Mouse (Mus musculus) CH12.LX (cell line): ENCODE data around the gene Aox1. TPM values are rescaled to one million over a fixed set of nuclear protein-coding genes. Genes with fewer than 3 reads are reported as not detected.
A peak's percentile ranks its signal among the peaks of the same experiment; 100 is the strongest.

Experiments
- DNase-seq: peaks from one replicate; pipeline ENCODE4 v3.0.0-alpha.2; 2013; ENCODE audit errors: extremely low read depth
- H3K27ac ChIP-seq: 2 replicates; pipeline ENCODE4 v1.5.1; 2012; ENCODE audit warnings: low read depth, mild to moderate bottlenecking, control low read depth, moderate library complexity; ENCODE audit not compliant: insufficient read depth
- H3K27me3 ChIP-seq: replicated peaks from 2 replicates; pipeline ENCODE3; 2012; ENCODE audit warnings: inconsistent platforms
- H3K36me3 ChIP-seq, 2 experiments: replicated peaks in 1 of 2; 2 replicates each; pipeline versions ENCODE3 to v1.6.1; 2012; ENCODE audit warnings: inconsistent platforms in 1 of 2, low read length in 1 of 2, mild to moderate bottlenecking in 1 of 2, mixed read lengths in 1 of 2, moderate library complexity in 1 of 2; ENCODE audit not compliant: control insufficient read depth in 1 of 2, insufficient read depth in 1 of 2
- H3K4me1 ChIP-seq, 2 experiments: 2 replicates each; pipeline ENCODE4 v1.6.1; 2012; ENCODE audit warnings: inconsistent platforms in 1 of 2, moderate library complexity in 1 of 2; ENCODE audit not compliant: insufficient read depth in 2 of 2, control insufficient read depth in 1 of 2
- H3K4me2 ChIP-seq: 2 replicates; pipeline ENCODE4 v1.6.1; 2012; ENCODE audit warnings: low read depth, mild to moderate bottlenecking, control low read depth; ENCODE audit not compliant: poor library complexity, insufficient read depth, severe bottlenecking
- H3K4me3 ChIP-seq, 3 experiments: fragments of 150-350 bp in 1 of 3; sonication (generic) in 1 of 3; replicated peaks in 1 of 3; 2 replicates each; pipeline versions ENCODE3 to v1.5.1; 2011 to 2012; ENCODE audit warnings: low read depth in 2 of 3, low read length in 2 of 3, mild to moderate bottlenecking in 2 of 3, moderate library complexity in 2 of 3, control low read depth in 1 of 3, improper control_type of control experiment in 1 of 3, inconsistent platforms in 1 of 3, mixed read lengths in 1 of 3; ENCODE audit not compliant: poor library complexity in 1 of 3
- H3K79me2 ChIP-seq: replicated peaks from 2 replicates; pipeline ENCODE4 v1.6.1; 2012; ENCODE audit warnings: mild to moderate bottlenecking, moderate library complexity; ENCODE audit not compliant: control insufficient read depth, poor library complexity, insufficient read depth, severe bottlenecking; ENCODE audit errors: extremely low read depth
- H3K9ac ChIP-seq: 2 replicates; pipeline ENCODE4 v1.6.1; 2012; ENCODE audit warnings: low read depth, mild to moderate bottlenecking, control low read depth, moderate library complexity; ENCODE audit not compliant: insufficient read depth
- H3K9me3 ChIP-seq: replicated peaks from 2 replicates; pipeline ENCODE3; 2012; ENCODE audit warnings: low read length, inconsistent platforms, mixed read lengths
- BHLHE40 ChIP-seq: IDR thresholded peaks from 2 replicates; pipeline ENCODE4 v1.6.1; 2011; ENCODE audit warnings: mild to moderate bottlenecking, low read depth, low read length, improper control_type of control experiment
- CHD1 ChIP-seq: IDR thresholded peaks from 2 replicates; pipeline ENCODE4 v1.6.1; 2012; ENCODE audit warnings: low read depth, low read length, improper control_type of control experiment, inconsistent platforms
- ELF1 ChIP-seq: IDR thresholded peaks from 2 replicates; pipeline ENCODE4 v1.6.1; 2014; ENCODE audit warnings: low read depth, mild to moderate bottlenecking, inconsistent platforms, low read length, improper control_type of control experiment
- EP300 ChIP-seq: IDR thresholded peaks from 2 replicates; pipeline ENCODE4 v1.6.1; 2011; ENCODE audit warnings: low read length, improper control_type of control experiment
- GABPA ChIP-seq: IDR thresholded peaks from 2 replicates; pipeline ENCODE4 v1.6.1; 2012; ENCODE audit warnings: low read depth, low read length, improper control_type of control experiment, inconsistent platforms; ENCODE audit not compliant: insufficient replicate concordance
- HCFC1 ChIP-seq: IDR thresholded peaks from 2 replicates; pipeline ENCODE4 v1.6.1; 2012; ENCODE audit warnings: low read depth, mild to moderate bottlenecking, inconsistent platforms, low read length, improper control_type of control experiment
- JUN ChIP-seq: IDR thresholded peaks from 2 replicates; pipeline ENCODE4 v1.6.1; 2011; ENCODE audit warnings: low read depth, mild to moderate bottlenecking, low read length, improper control_type of control experiment, moderate library complexity; ENCODE audit not compliant: insufficient read depth
- JUND ChIP-seq: conservative IDR thresholded peaks from 2 replicates; pipeline ENCODE4 v1.6.1; 2011; ENCODE audit warnings: low read depth, low read length, improper control_type of control experiment
- KAT2A ChIP-seq: IDR thresholded peaks from 2 replicates; pipeline ENCODE4 v1.6.1; 2012; ENCODE audit warnings: low read length, improper control_type of control experiment, inconsistent platforms; ENCODE audit not compliant: insufficient replicate concordance
- MYC ChIP-seq: IDR thresholded peaks from 2 replicates; pipeline ENCODE4 v1.6.1; 2011; ENCODE audit warnings: low read depth, mild to moderate bottlenecking, improper control_type of control experiment, low read length
- NELFE ChIP-seq: IDR thresholded peaks from 2 replicates; pipeline ENCODE4 v1.6.1; 2011; ENCODE audit warnings: low read depth, low read length, improper control_type of control experiment
- POLR2A ChIP-seq: IDR thresholded peaks from 2 replicates; pipeline ENCODE4 v1.6.1; 2011; ENCODE audit warnings: low read depth, mild to moderate bottlenecking, improper control_type of control experiment, low read length
- RAD21 ChIP-seq: IDR thresholded peaks from 2 replicates; pipeline ENCODE4 v1.6.1; 2011; ENCODE audit warnings: low read depth, mild to moderate bottlenecking, low read length, improper control_type of control experiment, moderate library complexity
- RCOR1 ChIP-seq: conservative IDR thresholded peaks from 2 replicates; pipeline ENCODE4 v1.6.1; 2012; ENCODE audit warnings: low read depth, mild to moderate bottlenecking, inconsistent platforms, low read length, improper control_type of control experiment
- SMC3 ChIP-seq: IDR thresholded peaks from 2 replicates; pipeline ENCODE4 v1.6.1; 2011; ENCODE audit warnings: low read depth, low read length, improper control_type of control experiment
- TBP ChIP-seq: conservative IDR thresholded peaks from 2 replicates; pipeline ENCODE4 v1.6.1; 2011; ENCODE audit warnings: low read depth, low read length, improper control_type of control experiment
- USF2 ChIP-seq: conservative IDR thresholded peaks from 2 replicates; pipeline ENCODE4 v1.6.1; 2011; ENCODE audit warnings: low read depth, low read length, improper control_type of control experiment
- ZKSCAN1 ChIP-seq: IDR thresholded peaks from 2 replicates; pipeline ENCODE4 v1.6.1; 2012; ENCODE audit warnings: low read depth, inconsistent platforms, low read length, improper control_type of control experiment, borderline replicate concordance
- ZNF384 ChIP-seq: IDR thresholded peaks from 2 replicates; pipeline ENCODE4 v1.6.1; 2012; ENCODE audit warnings: low read depth, low read length, improper control_type of control experiment, inconsistent platforms
- dilution Hi-C: fragments of 300-500 bp; cut with MboI; formaldehyde crosslinking; loops from 2 replicates; pipeline ENCODE4 v1.14.3; 2020; ENCODE audit warnings: low sequenced_read_pairs; ENCODE audit not compliant: extremely low pct_unique_long_range_greater_than_20kb, extremely low pct_ligation_motif_present
- in situ Hi-C: fragments of 300-500 bp; cut with MboI; formaldehyde crosslinking; loops from 3 replicates; pipeline ENCODE4 v1.14.3; 2019; ENCODE audit warnings: low sequenced_read_pairs, low pct_ligation_motif_present, low pct_unique_long_range_greater_than_20kb, mixed read lengths
- polyA plus RNA-seq: library from polyadenylated mRNA; unstranded; fragments of >175 nt; gene quantifications from 2 replicates; pipeline ENCODE4 v1.2.1, GENCODE M21; 2012; ENCODE audit warnings: low read depth; ENCODE audit not compliant: insufficient read length
- total RNA-seq, 2 experiments: library from RNA; depleted of rRNA; stranded (reverse); fragments of 300-350 nt in 1 of 2; fragments of >200 nt in 1 of 2; gene quantifications; 2 replicates each; pipeline ENCODE4 v1.2.3; 2012 to 2014

Aox1 gene
- total and polyA plus RNA-seq, 3 experiments: 0.15 to 0.40 TPM; not detected in 1

GRCm38 (mm10) chr1:58065606-58066005 is 35.9 kb downstream of the Aox1 start:
- Histone ChIP-seq H3K4me3 (no peak overlapping the region), H3K9ac (peak overlapping the region; percentile 6; the same call in 1 of the 2 replicates), H3K9me3 (no peaks in the 10 kb centered on the region), H3K4me2 (peak overlapping the region; percentile 46), H3K36me3 (no peaks in the 10 kb centered on the region), H3K4me1 (peaks cover 3 to 8% of the 10 kb centered on the region in 2 experiments; a peak in 3 of 4 replicates), H3K27ac (no peak overlapping the region), H3K79me2 (no peaks in the 10 kb centered on the region), H3K27me3 (no peaks in the 10 kb centered on the region)
- no peak for DNase-seq
- in situ Hi-C loops: no loop called here
- TF ChIP-seq JUN (no peak), SMC3 (no peak)
- dilution Hi-C loops: no loop called here

GRCm38 (mm10) chr1:58069181-58069580 is 39.5 kb downstream of the Aox1 start:
- no peaks in the 10 kb centered on the region for H3K27me3 ChIP-seq
- peaks cover 5 to 19% of the 10 kb centered on the region in 2 experiments; a peak in 3 of 4 replicates for H3K4me1 ChIP-seq
- H3K36me3 ChIP-seq: no peaks in the 10 kb centered on the region
- no peaks in the 10 kb centered on the region for H3K79me2 ChIP-seq
- in situ Hi-C loops (no loop called here), dilution Hi-C loops (no loop called here)
- no peak for TF ChIP-seq USF2
- no peak for TF ChIP-seq KAT2A
- no peak for TF ChIP-seq RCOR1
- TF ChIP-seq CHD1: no peak
- no peak for TF ChIP-seq POLR2A
- no peak for TF ChIP-seq TBP
- no peak for TF ChIP-seq GABPA
- TF ChIP-seq ZKSCAN1: no peak
- TF ChIP-seq ELF1: no peak
- no peak for TF ChIP-seq ZNF384
- no peak for TF ChIP-seq HCFC1
- no peak for TF ChIP-seq RAD21
- TF ChIP-seq BHLHE40: no peak
- TF ChIP-seq MYC: no peak
- TF ChIP-seq NELFE: no peak
- TF ChIP-seq EP300: no peak
- TF ChIP-seq JUND: no peak
- no peak overlapping the region for H3K27ac ChIP-seq
- H3K4me2 ChIP-seq: no peak overlapping the region
- H3K9me3 ChIP-seq: no peaks in the 10 kb centered on the region
- H3K9ac ChIP-seq: no peak overlapping the region
- DNase-seq: no peak
- no peak overlapping the region for H3K4me3 ChIP-seq
